Mouse (Mus musculus) G1E (cell line): ENCODE measurements at regions not wholly inside any gene's neighbourhood (a gene's known extent, or its start where the extent isn't known, plus 50 kb on each side); places are given as distances from the start of the nearest gene placed in this dataset.

Experiments used
- ATAC-seq: 2 replicates; pipeline ENCODE4 v1.8.0; 2016; ENCODE audit warnings: mild to moderate bottlenecking; ENCODE audit not compliant: insufficient number of reproducible peaks, poor library complexity, low FRiP score, severe bottlenecking; ENCODE audit errors: extremely low read depth
- DNase-seq: peaks from one replicate; pipeline ENCODE4 v3.0.0; 2012; ENCODE audit warnings: low spot score
- H3K27me3 ChIP-seq: 2 replicates; pipeline ENCODE4 v1.6.1; 2012; ENCODE audit warnings: mild to moderate bottlenecking, low read length, inconsistent platforms; ENCODE audit not compliant: insufficient read depth
- H3K36me3 ChIP-seq: replicated peaks from 2 replicates; pipeline ENCODE3; 2012; ENCODE audit warnings: mild to moderate bottlenecking, inconsistent platforms
- H3K4me1 ChIP-seq: 2 replicates; pipeline ENCODE4 v1.6.1; 2012; ENCODE audit warnings: low read depth, low read length, inconsistent platforms, mixed read lengths; ENCODE audit not compliant: insufficient read depth
- H3K4me3 ChIP-seq: 2 replicates; pipeline ENCODE4 v1.5.1; 2012; ENCODE audit warnings: low read depth, mild to moderate bottlenecking, inconsistent platforms, low read length, moderate library complexity, mixed read lengths
- H3K9me3 ChIP-seq: replicated peaks from 2 replicates; pipeline ENCODE4 v1.6.1; 2012; ENCODE audit warnings: inconsistent platforms
- CTCF ChIP-seq: IDR thresholded peaks from 2 replicates; pipeline ENCODE4 v1.5.1; 2012; ENCODE audit warnings: low read depth, low read length, inconsistent platforms, mixed read lengths
- GATA1 ChIP-seq: IDR thresholded peaks from 2 replicates; pipeline ENCODE4 v1.6.1; 2012; ENCODE audit warnings: borderline replicate concordance, low read length, inconsistent platforms, mixed read lengths
- GATA2 ChIP-seq: IDR thresholded peaks from 2 replicates; pipeline ENCODE4 v1.6.1; 2012; ENCODE audit warnings: low read depth, low read length, inconsistent platforms, borderline replicate concordance
- POLR2AphosphoS5 ChIP-seq: IDR thresholded peaks from 2 replicates; pipeline ENCODE4 v1.6.1; 2012; ENCODE audit warnings: low read depth, low read length, inconsistent platforms; ENCODE audit not compliant: insufficient replicate concordance
- TAL1 ChIP-seq: conservative IDR thresholded peaks from 2 replicates; pipeline ENCODE4 v1.6.1; 2012; ENCODE audit warnings: low read depth, low read length, inconsistent platforms, mixed read lengths

GRCm38 (mm10) chr2:168343705-168344104 is 62.2 kb upstream of the Kcng1 start:
- ATAC-seq, result no peak
- Histone ChIP-seq H3K4me1 (no peaks in the 10 kb centered on the region), H3K36me3 (no peaks in the 10 kb centered on the region), H3K4me3 (no peak overlapping the region), H3K27me3 (no peaks in the 10 kb centered on the region), H3K9me3 (peaks cover 84% of the 10 kb centered on the region)
- DNase-seq, result no peak
- TF ChIP-seq GATA1 (no peak), POLR2AphosphoS5 (no peak), TAL1 (no peak), GATA2 (no peak), CTCF (no peak)

GRCm38 (mm10) chr2:168338819-168339218 is 57.3 kb upstream of the Kcng1 start:
- TF ChIP-seq TAL1 (no peak), CTCF (no peak), GATA1 (no peak), GATA2 (no peak), POLR2AphosphoS5 (no peak)
- no peaks in the 10 kb centered on the region for H3K4me1 ChIP-seq
- H3K4me3 ChIP-seq, result no peak overlapping the region
- ATAC-seq (no peak), DNase-seq (no peak)
- no peaks in the 10 kb centered on the region for H3K36me3 ChIP-seq
- peaks cover 87% of the 10 kb centered on the region for H3K9me3 ChIP-seq
- H3K27me3 ChIP-seq, result no peaks in the 10 kb centered on the region

GRCm38 (mm10) chr2:168338382-168338781 is 56.8 kb upstream of the Kcng1 start:
- ATAC-seq (no peak), DNase-seq (no peak)
- H3K4me1 ChIP-seq, result no peaks in the 10 kb centered on the region
- H3K9me3 ChIP-seq, result peaks cover 87% of the 10 kb centered on the region
- H3K27me3 ChIP-seq, result no peaks in the 10 kb centered on the region
- TF ChIP-seq TAL1 (no peak), CTCF (no peak), POLR2AphosphoS5 (no peak), GATA2 (no peak), GATA1 (no peak)
- H3K36me3 ChIP-seq, result no peaks in the 10 kb centered on the region
- H3K4me3 ChIP-seq, result no peak overlapping the region

GRCm38 (mm10) chr2:168337611-168338010 is 56.1 kb upstream of the Kcng1 start:
- peaks cover 88% of the 10 kb centered on the region for H3K9me3 ChIP-seq
- no peak overlapping the region for H3K4me3 ChIP-seq
- TF ChIP-seq GATA2 (no peak), TAL1 (no peak), GATA1 (no peak), CTCF (no peak), POLR2AphosphoS5 (no peak)

GRCm38 (mm10) chr2:168335739-168336385 is 54.3 kb upstream of the Kcng1 start:
- Histone ChIP-seq H3K4me3 (no peak overlapping the region), H3K36me3 (no peaks in the 10 kb centered on the region), H3K9me3 (peaks cover 78% of the 10 kb centered on the region), H3K27me3 (no peaks in the 10 kb centered on the region), H3K4me1 (no peaks in the 10 kb centered on the region)
- DNase-seq (no peak), ATAC-seq (no peak)
- TF ChIP-seq TAL1 (no peak), GATA2 (no peak), GATA1 (no peak), POLR2AphosphoS5 (no peak), CTCF (no peak)

More at GRCm38 (mm10) chr2:168337611-168338010, 56.1 kb upstream of the Kcng1 start:
- no peaks in the 10 kb centered on the region for H3K36me3 ChIP-seq
- no peaks in the 10 kb centered on the region for H3K27me3 ChIP-seq
- ATAC-seq (no peak), DNase-seq (no peak)
- H3K4me1 ChIP-seq, result no peaks in the 10 kb centered on the region

GRCm38 (mm10) chr2:168334241-168334588 is 52.7 kb upstream of the Kcng1 start:
- Histone ChIP-seq H3K36me3 (no peaks in the 10 kb centered on the region), H3K4me1 (no peaks in the 10 kb centered on the region), H3K9me3 (peaks cover 76% of the 10 kb centered on the region), H3K4me3 (no peak overlapping the region), H3K27me3 (no peaks in the 10 kb centered on the region)
- DNase-seq (no peak), ATAC-seq (no peak)
- TF ChIP-seq POLR2AphosphoS5, result no peak
- no peak for TF ChIP-seq CTCF
- TF ChIP-seq GATA2, result no peak
- TF ChIP-seq GATA1, result no peak
- TF ChIP-seq TAL1, result no peak
